Mouse (Mus musculus): Measurements from ENCODE around the gene Tubb4b. TPM values are rescaled to one million over a fixed set of nuclear protein-coding genes. Genes with fewer than 3 reads are reported as not detected.

Gene Tubb4b
- polyA plus RNA-seq (2014; fragmentation: Nextera tagmentation; extraction: Ambion mirVana) = 361 and 387 TPM in 2 replicates

GRCm38 (mm10) chr2:25224492-25224765 is at the start of gene Tubb4b:
Gene Tubb4b (minus strand): TSS chr2:25224702.
- Histone ChIP-seq H3K4me3 (ENCODE audit: low read depth, low read length) (peak within 1 kb of the TSS; percentile 81), H3K4me2 (ENCODE audit: low read depth, low read length) (peak within 1 kb of the TSS; percentile 94), H3K27ac (ENCODE audit: low read depth, low read length) (peak within 1 kb of the TSS; percentile 91), H3K9me3 (ENCODE audit: control insufficient read depth, low read length) (no peaks in the 10 kb centered on the region), H3K36me3 (ENCODE audit: control insufficient read depth, insufficient read depth, low read length) (no peaks in the 10 kb centered on the region), H3K4me1 (ENCODE audit: control insufficient read depth, insufficient read depth, low read length) (peaks cover 7% of the 10 kb centered on the region; the same call in 1 of the 2 replicates), H3K27me3 (ENCODE audit: control insufficient read depth, insufficient read depth, low read length) (no peaks in the 10 kb centered on the region), H3K9ac (replicated peaks; ENCODE audit: low read depth, low read length) (peak within 1 kb of the TSS; percentile 75)
- WGBS = under 1% methylated on average over 17 of the region's 17 CpGs
- no peak for ATAC-seq (ENCODE audit: low read depth)

- Histone ChIP-seq H3K4me2 (ENCODE audit: low read depth, low read length) (peak overlapping the region; percentile 95), H3K27me3 (ENCODE audit: control insufficient read depth, insufficient read depth, low read length) (no peaks in the 10 kb centered on the region), H3K9me3 (ENCODE audit: control insufficient read depth, low read length) (no peaks in the 10 kb centered on the region), H3K9ac (replicated peaks; ENCODE audit: low read depth, low read length) (peak overlapping the region; percentile 76), H3K4me1 (ENCODE audit: control insufficient read depth, insufficient read depth, low read length) (peaks cover 22% of the 10 kb centered on the region), H3K36me3 (ENCODE audit: control insufficient read depth, insufficient read depth, low read length) (peaks cover 45% of the 10 kb centered on the region), H3K4me3 (ENCODE audit: low read depth, low read length) (peak overlapping the region; percentile 86), H3K27ac (ENCODE audit: low read depth, low read length) (no peak overlapping the region; the same call in 1 of the 2 replicates)
- ATAC-seq (ENCODE audit: low read depth) = 0 out of 2 replicates have a peak, but pooled peaks have one; percentile 1
- 45% methylated on average over 16 of the region's 16 CpGs for WGBS
These were observed 48.5 kb upstream of the Tubb4b start for GRCm38 (mm10) chr2:25273010-25273409.

GRCm38 (mm10) chr2:25272515-25272914 is 48.0 kb upstream of the Tubb4b start:
- 0% methylated on average over 27 of the region's 29 CpGs for WGBS
- no peaks in the 10 kb centered on the region for H3K27me3 ChIP-seq (ENCODE audit: control insufficient read depth, insufficient read depth, low read length)
- H3K4me1 ChIP-seq (ENCODE audit: control insufficient read depth, insufficient read depth, low read length) = peaks cover 27% of the 10 kb centered on the region

GRCm38 (mm10) chr2:25271827-25272511 is 47.5 kb upstream of the Tubb4b start, which contains the start of the genes Ssna1 and Anapc2:
Gene Ssna1 (minus strand): TSS chr2:25272438.
Gene Anapc2 (plus strand): TSS chr2:25272478.
- ATAC-seq (ENCODE audit: low read depth) = peak; percentile 95
- Histone ChIP-seq H3K27ac (ENCODE audit: low read depth, low read length) (peak within 1 kb of the TSS; percentile 82), H3K4me1 (ENCODE audit: control insufficient read depth, insufficient read depth, low read length) (peaks cover 32% of the 10 kb centered on the region), H3K36me3 (ENCODE audit: control insufficient read depth, insufficient read depth, low read length) (peaks cover 36% of the 10 kb centered on the region), H3K4me2 (ENCODE audit: low read depth, low read length) (peak within 1 kb of the TSS; percentile 95), H3K4me3 (ENCODE audit: low read depth, low read length) (peak within 1 kb of the TSS; percentile 86), H3K9me3 (ENCODE audit: control insufficient read depth, low read length) (no peaks in the 10 kb centered on the region), H3K9ac (replicated peaks; ENCODE audit: low read depth, low read length) (peak within 1 kb of the TSS; percentile 76), H3K27me3 (ENCODE audit: control insufficient read depth, insufficient read depth, low read length) (no peaks in the 10 kb centered on the region)
- WGBS = under 1% methylated on average over 53 of the region's 55 CpGs

More at GRCm38 (mm10) chr2:25272515-25272914, 48.0 kb upstream of the Tubb4b start:
- peak; percentile 54 for ATAC-seq (ENCODE audit: low read depth)
- peak overlapping the region; percentile 86 for H3K4me3 ChIP-seq (ENCODE audit: low read depth, low read length)
- peak overlapping the region; percentile 64 for H3K27ac ChIP-seq (ENCODE audit: low read depth, low read length)
- no peaks in the 10 kb centered on the region for H3K9me3 ChIP-seq (ENCODE audit: control insufficient read depth, low read length)
- H3K4me2 ChIP-seq (ENCODE audit: low read depth, low read length) = peak overlapping the region; percentile 95
- peaks cover 42% of the 10 kb centered on the region for H3K36me3 ChIP-seq (ENCODE audit: control insufficient read depth, insufficient read depth, low read length)
- peak overlapping the region; percentile 76 for H3K9ac ChIP-seq (replicated peaks; ENCODE audit: low read depth, low read length)

GRCm38 (mm10) chr2:25267746-25268309 is 43.3 kb upstream of the Tubb4b start:
- peaks cover 60% of the 10 kb centered on the region for H3K4me1 ChIP-seq (ENCODE audit: control insufficient read depth, insufficient read depth, low read length)

GRCm38 (mm10) chr2:25267241-25267640 is 42.7 kb upstream of the Tubb4b start:
- H3K9me3 ChIP-seq (ENCODE audit: control insufficient read depth, low read length) = no peaks in the 10 kb centered on the region
- H3K4me2 ChIP-seq (ENCODE audit: low read depth, low read length) = peak overlapping the region; percentile 11; the same call in 1 of the 2 replicates
- H3K9ac ChIP-seq (replicated peaks; ENCODE audit: low read depth, low read length) = no peak overlapping the region
- H3K27me3 ChIP-seq (ENCODE audit: control insufficient read depth, insufficient read depth, low read length) = no peaks in the 10 kb centered on the region
- peak overlapping the region; percentile 61; the same call in 1 of the 2 replicates for H3K27ac ChIP-seq (ENCODE audit: low read depth, low read length)
- no peak overlapping the region for H3K4me3 ChIP-seq (ENCODE audit: low read depth, low read length)
- ATAC-seq (ENCODE audit: low read depth) = no peak
- H3K36me3 ChIP-seq (ENCODE audit: control insufficient read depth, insufficient read depth, low read length) = peaks cover 16% of the 10 kb centered on the region
- peaks cover 60% of the 10 kb centered on the region for H3K4me1 ChIP-seq (ENCODE audit: control insufficient read depth, insufficient read depth, low read length)

More at GRCm38 (mm10) chr2:25267746-25268309, 43.3 kb upstream of the Tubb4b start:
- Histone ChIP-seq H3K27me3 (ENCODE audit: control insufficient read depth, insufficient read depth, low read length) (no peaks in the 10 kb centered on the region), H3K4me3 (ENCODE audit: low read depth, low read length) (no peak overlapping the region), H3K27ac (ENCODE audit: low read depth, low read length) (no peak overlapping the region), H3K4me2 (ENCODE audit: low read depth, low read length) (peak overlapping the region; percentile 11; the same call in 1 of the 2 replicates), H3K9me3 (ENCODE audit: control insufficient read depth, low read length) (no peaks in the 10 kb centered on the region), H3K36me3 (ENCODE audit: control insufficient read depth, insufficient read depth, low read length) (peaks cover 16% of the 10 kb centered on the region), H3K9ac (replicated peaks; ENCODE audit: low read depth, low read length) (no peak overlapping the region)
- WGBS = 73% methylated on average over 4 of the region's 4 CpGs
- no peak for ATAC-seq (ENCODE audit: low read depth)

- ATAC-seq (ENCODE audit: low read depth) = no peak
- peak overlapping the region; percentile 64 for H3K27ac ChIP-seq (ENCODE audit: low read depth, low read length)
- peaks cover 60% of the 10 kb centered on the region for H3K4me1 ChIP-seq (ENCODE audit: control insufficient read depth, insufficient read depth, low read length)
- H3K9ac ChIP-seq (replicated peaks; ENCODE audit: low read depth, low read length) = peak overlapping the region; percentile 32; the same call in 1 of the 2 replicates
- no peaks in the 10 kb centered on the region for H3K9me3 ChIP-seq (ENCODE audit: control insufficient read depth, low read length)
- no peaks in the 10 kb centered on the region for H3K27me3 ChIP-seq (ENCODE audit: control insufficient read depth, insufficient read depth, low read length)
- H3K4me3 ChIP-seq (ENCODE audit: low read depth, low read length) = no peak overlapping the region
- H3K36me3 ChIP-seq (ENCODE audit: control insufficient read depth, insufficient read depth, low read length) = peaks cover 16% of the 10 kb centered on the region
- WGBS = 27% methylated on average over 2 of the region's 2 CpGs
- H3K4me2 ChIP-seq (ENCODE audit: low read depth, low read length) = peak overlapping the region; percentile 99; the same call in 1 of the 2 replicates
These were observed 42.2 kb upstream of the Tubb4b start for GRCm38 (mm10) chr2:25266720-25267119.

GRCm38 (mm10) chr2:25265897-25266656 is 41.6 kb upstream of the Tubb4b start:
- Histone ChIP-seq H3K9me3 (ENCODE audit: control insufficient read depth, low read length) (no peaks in the 10 kb centered on the region), H3K36me3 (ENCODE audit: control insufficient read depth, insufficient read depth, low read length) (peaks cover 16% of the 10 kb centered on the region), H3K4me3 (ENCODE audit: low read depth, low read length) (peak overlapping the region; percentile 12; the same call in 1 of the 2 replicates), H3K27me3 (ENCODE audit: control insufficient read depth, insufficient read depth, low read length) (no peaks in the 10 kb centered on the region), H3K9ac (replicated peaks; ENCODE audit: low read depth, low read length) (peak overlapping the region; percentile 32; the same call in 1 of the 2 replicates), H3K4me1 (ENCODE audit: control insufficient read depth, insufficient read depth, low read length) (peaks cover 54% of the 10 kb centered on the region), H3K4me2 (ENCODE audit: low read depth, low read length) (peak overlapping the region; percentile 99), H3K27ac (ENCODE audit: low read depth, low read length) (peak overlapping the region; percentile 64)
- 58% methylated on average over 6 of the region's 6 CpGs for WGBS
- ATAC-seq (ENCODE audit: low read depth) = no peak
